Mouse (Mus musculus) MEL (cell line): ENCODE results near the gene 9430097D07Rik.

Experiments
- EP300 ChIP-seq, 2 experiments: IDR thresholded peaks; 2 replicates each; pipeline ENCODE4 v1.6.1; 2011; ENCODE audit warnings: improper control_type of control experiment in 2 of 2, low read length in 2 of 2, low read depth in 1 of 2, mild to moderate bottlenecking in 1 of 2
- GATA1 ChIP-seq: IDR thresholded peaks from 2 replicates; pipeline ENCODE4 v1.6.1; 2011; ENCODE audit warnings: low read depth, low read length, improper control_type of control experiment
- JUND ChIP-seq: IDR thresholded peaks from 2 replicates; pipeline ENCODE4 v1.6.1; 2011; ENCODE audit warnings: low read depth, mild to moderate bottlenecking, improper control_type of control experiment, low read length
- MXI1 ChIP-seq: IDR thresholded peaks from 2 replicates; pipeline ENCODE4 v1.6.1; 2011; ENCODE audit warnings: mild to moderate bottlenecking, low read depth, low read length, improper control_type of control experiment
- POLR2A ChIP-seq, 2 experiments: IDR thresholded peaks; 2 replicates each; pipeline ENCODE4 v1.6.1; 2011 to 2012; ENCODE audit warnings: low read length in 2 of 2, mild to moderate bottlenecking in 2 of 2, control low read depth in 1 of 2, improper control_type of control experiment in 1 of 2, low read depth in 1 of 2, moderate library complexity in 1 of 2; ENCODE audit not compliant: control insufficient read depth in 1 of 2, insufficient read depth in 1 of 2, poor library complexity in 1 of 2
- RCOR1 ChIP-seq: IDR thresholded peaks from 2 replicates; pipeline ENCODE4 v1.6.1; 2012; ENCODE audit warnings: low read depth, mild to moderate bottlenecking, inconsistent platforms, low read length, improper control_type of control experiment
- TBP ChIP-seq: IDR thresholded peaks from 2 replicates; pipeline ENCODE4 v1.8.0; 2011; ENCODE audit warnings: low read depth, low read length, improper control_type of control experiment
- USF1 ChIP-seq: IDR thresholded peaks from 2 replicates; pipeline ENCODE4 v1.6.1; 2014; ENCODE audit warnings: low read depth, mild to moderate bottlenecking, inconsistent platforms, low read length, improper control_type of control experiment, moderate library complexity

DNA sequence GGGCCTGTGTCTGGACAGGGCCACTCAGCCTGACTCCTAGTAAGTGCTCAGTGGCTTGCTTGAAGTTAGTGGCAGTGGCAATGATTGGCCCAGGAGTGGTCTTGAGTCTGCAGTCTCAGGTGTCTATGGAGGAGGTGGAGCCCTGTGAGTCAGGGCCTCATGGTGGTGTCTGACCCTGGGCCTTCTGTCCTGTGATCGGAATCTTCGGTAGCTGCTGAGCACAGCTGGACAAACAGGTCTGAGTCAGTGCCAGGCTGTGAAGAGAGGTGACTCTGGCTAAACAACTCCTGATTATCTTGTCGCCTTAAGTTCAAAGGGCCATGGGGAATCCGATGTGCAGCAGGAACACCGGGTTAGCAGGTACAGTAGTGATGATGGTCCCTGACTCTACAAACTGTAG, 28.1 kb downstream of the 9430097D07Rik start:
- TF ChIP-seq RCOR1 (no peak), TBP (no peak), USF1 (no peak), EP300 (IDR thresholded peaks at IDR 0.05; ENCODE audit: low read depth in 1 of 2, low read length in 2 of 2) (no peak), JUND (no peak), POLR2A (IDR thresholded peaks at IDR 0.05; ENCODE audit: control insufficient read depth in 1 of 2, insufficient read depth in 1 of 2, low read depth in 1 of 2, low read length in 2 of 2, poor library complexity in 1 of 2) (no peak), GATA1 (no peak), MXI1 (no peak)
